In the genomic region with DNA sequence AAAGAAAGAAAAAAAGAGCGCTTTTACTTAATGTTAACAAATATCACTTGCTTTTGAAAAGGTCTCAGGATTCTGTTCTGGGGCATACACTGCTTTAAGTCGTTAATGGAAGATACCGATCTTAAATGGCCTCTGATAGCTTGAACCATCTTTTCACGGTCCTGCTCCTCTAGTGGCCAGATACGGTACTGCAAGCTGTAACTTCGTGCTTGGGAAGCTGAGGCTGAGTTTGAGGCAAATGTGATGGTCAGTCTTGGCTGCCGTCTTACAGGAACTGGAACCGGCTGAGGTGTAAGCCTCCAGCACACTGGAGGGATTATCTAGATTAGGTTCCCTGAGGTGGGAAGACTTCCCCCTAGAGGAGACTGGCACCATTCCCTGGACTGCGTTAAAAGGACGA, we compare ENCODE assay signal across 8 mouse cellular contexts. TPM values are rescaled to one million over a fixed set of nuclear protein-coding genes. Genes with fewer than 3 reads are reported as not detected.
DNase-seq lines count a peak whose midpoint lies in the region; ATAC-seq and TF ChIP-seq lines count a peak whose summit lies in the region.

No protein-coding gene starts in this region.

- H3K4me1 ChIP-seq in hindbrain, embryonic 14.5 days (replicated peaks; ENCODE audit: control insufficient read depth, insufficient read depth, low read length): no peaks in the 10 kb centered on the region
- no peaks in the 10 kb centered on the region for H3K4me1 ChIP-seq in hindbrain, embryonic 13.5 days (replicated peaks)
- H3K4me1 ChIP-seq in testis, adult 2 months (ENCODE audit: control insufficient read depth, insufficient read depth, low read length): 0 out of 2 replicates have a peak, but pooled peaks cover 2% of the 10 kb centered on the region

- H3K27me3 ChIP-seq in hindbrain, embryonic 14.5 days (ENCODE audit: control insufficient read depth, insufficient read depth, low read length): no peaks in the 10 kb centered on the region
- H3K27me3 ChIP-seq in hindbrain, embryonic 13.5 days: no peaks in the 10 kb centered on the region
- H3K27me3 ChIP-seq in testis, adult 2 months (ENCODE audit: control insufficient read depth, insufficient read depth, low read length): no peaks in the 10 kb centered on the region

- 70% methylated on average over 10 of the region's 10 CpGs for WGBS in hindbrain, embryonic 14.5 days
- WGBS in hindbrain, embryonic 13.5 days: 77% methylated on average over 10 of the region's 10 CpGs

- no peak overlapping the region for H3K4me3 ChIP-seq in hindbrain, embryonic 14.5 days (replicated peaks; ENCODE audit: low read length)
- H3K4me3 ChIP-seq in hindbrain, embryonic 13.5 days: no peak overlapping the region
- H3K4me3 ChIP-seq in testis, adult 2 months (ENCODE audit: control insufficient read depth, low read depth, low read length): no peak overlapping the region

- no peak overlapping the region for H3K9ac ChIP-seq in hindbrain, embryonic 14.5 days
- H3K9ac ChIP-seq in hindbrain, embryonic 13.5 days: no peak overlapping the region

- TF ChIP-seq CTCF in testis, adult 2 months (IDR thresholded peaks at IDR 0.05; ENCODE audit: control insufficient read depth, insufficient read depth, insufficient replicate concordance, low read depth, low read length): peak; percentile 96

- ATAC-seq in hindbrain, embryonic 14.5 days (ENCODE audit: low FRiP score): no peak
- ATAC-seq in hindbrain, embryonic 13.5 days (ENCODE audit: low FRiP score): no peak

- TF ChIP-seq POLR2A in testis, adult 2 months (IDR thresholded peaks at IDR 0.05; ENCODE audit: control insufficient read depth, low read depth, low read length): no peak

- DNase-seq in hindbrain, embryonic 14.5 days (ENCODE audit: low spot score): peak; percentile 45
- peak; percentile 68 to 71 for DNase-seq in B cell, adult 2 months
- DNase-seq in ES-CJ7 (ENCODE audit: low read depth, low spot score): peak; percentile 80
- peak; percentile 64 for DNase-seq in embryo, embryonic 10.5 days (ENCODE audit: low spot score)
- DNase-seq in lung, adult 18-20 months: peak; percentile 14 to 17
- no peak for DNase-seq in left cerebral cortex, adult 11 months (ENCODE audit: low spot score)

- H3K9me3 ChIP-seq in hindbrain, embryonic 14.5 days (ENCODE audit: control insufficient read depth, low read length): no peaks in the 10 kb centered on the region
- H3K9me3 ChIP-seq in hindbrain, embryonic 13.5 days: no peaks in the 10 kb centered on the region

- no peak overlapping the region for H3K27ac ChIP-seq in hindbrain, embryonic 14.5 days
- H3K27ac ChIP-seq in hindbrain, embryonic 13.5 days: no peak overlapping the region
- no peak overlapping the region for H3K27ac ChIP-seq in testis, adult 2 months (ENCODE audit: control insufficient read depth, insufficient read depth, low read depth, low read length)

- H3K36me3 ChIP-seq in hindbrain, embryonic 14.5 days (replicated peaks; ENCODE audit: control insufficient read depth, insufficient read depth): peaks cover 1% of the 10 kb centered on the region; the same call in 1 of the 2 replicates
- H3K36me3 ChIP-seq in hindbrain, embryonic 13.5 days: peaks cover 12% of the 10 kb centered on the region; the same call in 1 of the 2 replicates
- no peaks in the 10 kb centered on the region for H3K36me3 ChIP-seq in testis, adult 2 months (ENCODE audit: control insufficient read depth, insufficient read depth, low read length)

- no peak overlapping the region for H3K4me2 ChIP-seq in hindbrain, embryonic 14.5 days (replicated peaks)
- H3K4me2 ChIP-seq in hindbrain, embryonic 13.5 days: no peak overlapping the region

RNA-seq across cellular contexts. Expression of a gene that starts 30.8 kb away (rescaled TPM):
- 22.3 and 24.7 TPM in 2 replicates for polyA plus RNA-seq in hindbrain, embryonic 14.5 days (2014; fragmentation: Nextera tagmentation; extraction: Ambion mirVana)
- 20.4 and 24.4 TPM in 2 replicates for polyA plus RNA-seq in hindbrain, embryonic 13.5 days (2015; fragmentation: Nextera tagmentation; extraction: Ambion mirVana)
- polyA plus RNA-seq in testis, adult 2 months (2012; rRNA removed): 12.0 and 12.9 TPM in 2 replicates

RNA-seq across cellular contexts. Expression of a gene that starts 30.9 kb away (rescaled TPM):
- polyA plus RNA-seq in hindbrain, embryonic 14.5 days (2014; fragmentation: Nextera tagmentation; extraction: Ambion mirVana): 16.5 and 16.8 TPM in 2 replicates
- 14.3 and 16.4 TPM in 2 replicates for polyA plus RNA-seq in hindbrain, embryonic 13.5 days (2015; fragmentation: Nextera tagmentation; extraction: Ambion mirVana)
- polyA plus RNA-seq in testis, adult 2 months (2012; rRNA removed): 16.9 and 20.8 TPM in 2 replicates
